Mouse (Mus musculus) sigmoid colon, adult 10 weeks (tissue): Measurements from ENCODE around the gene Parp6. TPM values are rescaled to one million over a fixed set of nuclear protein-coding genes. Genes with fewer than 3 reads are reported as not detected.

Experiments
- polyA plus RNA-seq: library from polyadenylated mRNA; stranded (reverse); fragments of 350-450 nt; fragmentation: Illumina TruSeq; extraction: RNeasy Lipid Tissue Mini Kit (QIAGEN cat#74804); gene quantifications from one replicate; pipeline ENCODE4 v1.2.3, GENCODE M21; 2014; ENCODE audit warnings: low read depth, low replicate concordance

Gene Parp6
- polyA plus RNA-seq = 65.3 TPM

GRCm38 (mm10) chr9:59616622-59617306, at the start of gene Parp6:
Parp6 (plus strand) TSS chr9:59617284.

GRCm38 (mm10) chr9:59577844-59578504, 39.1 kb upstream of the Parp6 start, which contains the start of gene Celf6:
Celf6 (plus strand) TSS chr9:59577917.

GRCm38 (mm10) chr9:59655958-59656634, 39.0 kb downstream of the Parp6 start, which contains the start of gene Pkm:
Pkm (plus strand) TSS chr9:59656368.

GRCm38 (mm10) chr9:59679678-59680533, 62.8 kb downstream of the Parp6 start, which contains the start of gene Gramd2:
Gramd2 (plus strand) TSS chr9:59680144.

Other genes with a start within 250 kb of the Parp6 start
- 134 TPM for gene Arih1, start 130.7 kb upstream of the Parp6 start, polyA plus RNA-seq
- 33.7 TPM for gene Hexa, start 77.7 kb upstream of the Parp6 start, polyA plus RNA-seq
- gene Tmem202, start 77.4 kb upstream of the Parp6 start, polyA plus RNA-seq = 1.4 TPM
- 0.85 TPM for gene Celf6, start 39.4 kb upstream of the Parp6 start, polyA plus RNA-seq
- 46.9 TPM for gene Pkm, start 39.1 kb downstream of the Parp6 start, polyA plus RNA-seq
- gene Gramd2, start 62.9 kb downstream of the Parp6 start, polyA plus RNA-seq = 2.1 TPM
- gene Senp8, start 133.4 kb downstream of the Parp6 start, polyA plus RNA-seq = 23.8 TPM
- gene Myo9a, start 133.6 kb downstream of the Parp6 start, polyA plus RNA-seq = 18.4 TPM